Mouse (Mus musculus) gastrocnemius, adult 2 months (tissue): ENCODE data around the gene Map3k14. TPM values are rescaled to one million over a fixed set of nuclear protein-coding genes. Genes with fewer than 3 reads are reported as not detected.
A peak's percentile ranks its signal among the peaks of the same experiment; 100 is the strongest.

Source experiments
- DNase-seq: peaks from one replicate; pipeline ENCODE4 v3.0.0; 2022
- H3K27ac ChIP-seq: fragments of 200-600 bp; 2 replicates; pipeline ENCODE4 v1.8.1; 2022; ENCODE audit warnings: mild to moderate bottlenecking
- H3K4me3 ChIP-seq: fragments of 200-600 bp; 2 replicates; pipeline ENCODE4 v1.8.1; 2022; ENCODE audit warnings: mild to moderate bottlenecking, moderate library complexity
- CTCF ChIP-seq: fragments of 200-600 bp; IDR thresholded peaks from 2 replicates; pipeline ENCODE4 v1.8.1; 2022; ENCODE audit warnings: antibody characterized with exemption, mild to moderate bottlenecking, moderate library complexity
- intact Hi-C: fragments of 180-260 bp; cut with DNase I; formaldehyde crosslinking; loops from one replicate; pipeline ENCODE4 v1.15.1; 2025
- total RNA-seq, 2 experiments: library from RNA; stranded (reverse); gene quantifications; 2 replicates each; pipeline ENCODE4 v1.2.3; 2021

The Map3k14 gene
- total RNA-seq, 2 experiments from 2014 or later: 4.1 to 4.2 TPM

GRCm38 (mm10) chr11:103253605-103254004 is 13.7 kb downstream of the Map3k14 start:
- Histone ChIP-seq H3K4me3 (no peak overlapping the region), H3K27ac (no peak overlapping the region; the same call in 1 of the 2 replicates)
- TF ChIP-seq CTCF: no peak
- no peak for DNase-seq
- intact Hi-C loops: no loop called here

- intact Hi-C loops: no loop called here
- Histone ChIP-seq H3K27ac (no peak overlapping the region), H3K4me3 (no peak overlapping the region)
- no peak for TF ChIP-seq CTCF
- DNase-seq: no peak
Measured at GRCm38 (mm10) chr11:103252380-103252779, 14.9 kb downstream of the Map3k14 start.

GRCm38 (mm10) chr11:103250324-103250723 is 16.9 kb downstream of the Map3k14 start:
- TF ChIP-seq CTCF: no peak
- no peak for DNase-seq
- Histone ChIP-seq H3K27ac (no peak overlapping the region), H3K4me3 (no peak overlapping the region)
- intact Hi-C loops: no loop called here

- DNase-seq: no peak
- Histone ChIP-seq H3K27ac (peak overlapping the region; percentile 67), H3K4me3 (no peak overlapping the region)
- no peak for TF ChIP-seq CTCF
- intact Hi-C loops: no loop called here
Measured at GRCm38 (mm10) chr11:103249509-103249908, 17.8 kb downstream of the Map3k14 start.

- TF ChIP-seq CTCF: no peak
- DNase-seq: no peak
- peak overlapping the region; percentile 67 for H3K27ac ChIP-seq
- intact Hi-C loops: no loop called here
- H3K4me3 ChIP-seq: no peak overlapping the region
Measured at GRCm38 (mm10) chr11:103248837-103249236, 18.4 kb downstream of the Map3k14 start.

GRCm38 (mm10) chr11:103247504-103248177 is 19.6 kb downstream of the Map3k14 start:
- DNase-seq: peak; percentile 84
- no peak for TF ChIP-seq CTCF
- H3K27ac ChIP-seq: peak overlapping the region; percentile 87
- H3K4me3 ChIP-seq: no peak overlapping the region
- intact Hi-C loops: no loop called here

- Histone ChIP-seq H3K4me3 (peak overlapping the region; percentile 21), H3K27ac (peak overlapping the region; percentile 87)
- TF ChIP-seq CTCF: no peak
- intact Hi-C loops: no loop called here
- no peak for DNase-seq
Measured at GRCm38 (mm10) chr11:103246731-103247290, 20.5 kb downstream of the Map3k14 start.

GRCm38 (mm10) chr11:103246081-103246730 is 21.1 kb downstream of the Map3k14 start:
- intact Hi-C loops: no loop called here
- peak; percentile 81 for DNase-seq
- peak overlapping the region; percentile 21 for H3K4me3 ChIP-seq
- H3K27ac ChIP-seq: peak overlapping the region; percentile 87
- no peak; the same call in 1 of the 2 replicates for TF ChIP-seq CTCF

- intact Hi-C loops: no loop called here
- Histone ChIP-seq H3K4me3 (no peak overlapping the region), H3K27ac (0 out of 2 replicates have a peak overlapping the region, but pooled peaks have one; percentile 16)
- no peak for DNase-seq
- no peak for TF ChIP-seq CTCF
Measured at GRCm38 (mm10) chr11:103244856-103245255, 22.4 kb downstream of the Map3k14 start.

- no peak for TF ChIP-seq CTCF
- intact Hi-C loops: loop anchor here (2.0 kb wide), 1 partner anchor 22 kb away; no protein-coding TSS in a partner anchor
- H3K27ac ChIP-seq: peak overlapping the region; percentile 88
- peak; percentile 91 for DNase-seq
- no peak overlapping the region for H3K4me3 ChIP-seq
Measured at GRCm38 (mm10) chr11:103240740-103241139, 26.5 kb downstream of the Map3k14 start.

GRCm38 (mm10) chr11:103237757-103238156 is 29.5 kb downstream of the Map3k14 start:
- H3K4me3 ChIP-seq: no peak overlapping the region
- intact Hi-C loops: no loop called here
- H3K27ac ChIP-seq: 0 out of 2 replicates have a peak overlapping the region, but pooled peaks have one; percentile 87
- peak; percentile 21 for DNase-seq
- TF ChIP-seq CTCF: peak; percentile 28; the same call in 1 of the 2 replicates

- Histone ChIP-seq H3K27ac (peak overlapping the region; percentile 87), H3K4me3 (no peak overlapping the region)
- DNase-seq: peak; percentile 73
- no peak for TF ChIP-seq CTCF
- intact Hi-C loops: no loop called here
Measured at GRCm38 (mm10) chr11:103236903-103237302, 30.4 kb downstream of the Map3k14 start.

- intact Hi-C loops: no loop called here
Measured at GRCm38 (mm10) chr11:103236431-103236830, 30.8 kb downstream of the Map3k14 start.

More at GRCm38 (mm10) chr11:103236431-103236830, 30.8 kb downstream of the Map3k14 start:
- Histone ChIP-seq H3K27ac (peak overlapping the region; percentile 87), H3K4me3 (no peak overlapping the region)
- no peak for TF ChIP-seq CTCF
- DNase-seq: peak; percentile 22
